Mouse (Mus musculus) CD4-positive, CD25-positive, alpha-beta regulatory T cell (primary cell): ENCODE results near the gene Gm11758. TPM values are rescaled to one million over a fixed set of nuclear protein-coding genes. Genes with fewer than 3 reads are reported as not detected.

Source experiments
- polyA plus RNA-seq: library from polyadenylated mRNA; unstranded; fragments of 100-300 nt; shearing (Covaris generic); gene quantifications from one replicate; pipeline ENCODE4 v1.2.1, GENCODE M21; 2017

Gm11758 gene
- not detected for polyA plus RNA-seq

GRCm38 (mm10) chr4:73876166-73876565 lies at the start of gene Gm11758:
Gene Gm11758 (minus strand): TSS chr4:73876266.

GRCm38 (mm10) chr4:73920660-73921059 lies 44.6 kb upstream of the Gm11758 start, which contains the start of gene Gm11756:
Gene Gm11756 (minus strand): TSS chr4:73920760.

DNA sequence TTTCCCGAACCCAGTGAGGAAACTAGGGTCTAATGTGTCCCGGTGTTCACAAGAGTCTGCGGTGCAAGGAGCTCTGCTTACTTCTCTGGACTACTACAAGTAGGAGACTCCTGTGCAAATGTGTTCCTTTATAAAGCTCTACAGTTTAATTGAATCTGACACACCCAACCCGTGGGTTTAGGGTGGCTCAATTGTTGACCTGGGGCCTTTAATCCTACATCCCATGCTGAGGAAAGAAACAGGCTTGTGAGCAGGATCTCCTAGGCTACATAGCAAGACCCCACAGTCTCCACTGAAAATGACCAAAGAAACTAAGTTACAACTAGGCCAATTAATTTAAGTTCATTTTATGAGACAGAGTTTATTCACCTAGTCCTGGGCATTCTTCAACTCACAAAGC lies 29.8 kb upstream of the Gm11758 start, which contains the start of gene Gm13871:
Gm13871 (minus strand) TSS at position 101 of the 400 bp plus-strand sequence.

DNA sequence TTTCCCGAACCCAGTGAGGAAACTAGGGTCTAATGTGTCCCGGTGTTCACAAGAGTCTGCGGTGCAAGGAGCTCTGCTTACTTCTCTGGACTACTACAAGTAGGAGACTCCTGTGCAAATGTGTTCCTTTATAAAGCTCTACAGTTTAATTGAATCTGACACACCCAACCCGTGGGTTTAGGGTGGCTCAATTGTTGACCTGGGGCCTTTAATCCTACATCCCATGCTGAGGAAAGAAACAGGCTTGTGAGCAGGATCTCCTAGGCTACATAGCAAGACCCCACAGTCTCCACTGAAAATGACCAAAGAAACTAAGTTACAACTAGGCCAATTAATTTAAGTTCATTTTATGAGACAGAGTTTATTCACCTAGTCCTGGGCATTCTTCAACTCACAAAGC lies 14.9 kb upstream of the Gm11758 start, which contains the start of gene Gm11757:
Gm11757 (minus strand) TSS at position 101 of the 400 bp plus-strand sequence.

Other genes with a start within 250 kb of the Gm11758 start
- not detected for gene Gm11236, start 238.1 kb downstream of the Gm11758 start, polyA plus RNA-seq
- gene Gm11239, start 207.9 kb downstream of the Gm11758 start, polyA plus RNA-seq, result not detected
- not detected for gene Gm428, start 192.8 kb downstream of the Gm11758 start, polyA plus RNA-seq
- gene Rasef, start 85.3 kb downstream of the Gm11758 start, polyA plus RNA-seq, result not detected
- not detected for gene Gm11757, start 14.8 kb upstream of the Gm11758 start, polyA plus RNA-seq
- gene Gm13871, start 29.7 kb upstream of the Gm11758 start, polyA plus RNA-seq, result not detected
- 0.13 TPM for gene Gm11756, start 44.5 kb upstream of the Gm11758 start, polyA plus RNA-seq
- gene 2310002L09Rik, start 74.6 kb upstream of the Gm11758 start, polyA plus RNA-seq, result not detected
- not detected for gene Frmd3, start 137.2 kb upstream of the Gm11758 start, polyA plus RNA-seq